Mouse (Mus musculus) lung, postnatal 10 days (tissue): ENCODE results near the gene Farsa.
A peak's percentile ranks its signal among the peaks of the same experiment; 100 is the strongest.

Source experiments
- DNase-seq: peaks from one replicate; pipeline ENCODE4 v3.0.0; 2021

Gene Farsa

GRCm38 (mm10) chr8:84912391-84912790, 55.6 kb downstream of the Farsa start:
- DNase-seq: no peak

- peak; percentile 74 for DNase-seq
Observed at GRCm38 (mm10) chr8:84912895-84913501, 56.2 kb downstream of the Farsa start.

- DNase-seq: no peak
Observed at GRCm38 (mm10) chr8:84913502-84913900, 56.7 kb downstream of the Farsa start.

- DNase-seq: peak; percentile 57
Observed at GRCm38 (mm10) chr8:84913960-84914359, 57.2 kb downstream of the Farsa start.

- no peak for DNase-seq
Observed at GRCm38 (mm10) chr8:84915269-84915668, 58.5 kb downstream of the Farsa start.

- no peak for DNase-seq
Observed at GRCm38 (mm10) chr8:84917781-84918180, 61.0 kb downstream of the Farsa start.

GRCm38 (mm10) chr8:84918646-84919045, 61.9 kb downstream of the Farsa start:
- DNase-seq: no peak
